Mouse (Mus musculus): Measurements from ENCODE around the gene Gm13889. TPM values are rescaled to one million over a fixed set of nuclear protein-coding genes. Genes with fewer than 3 reads are reported as not detected.

Gm13889 gene
- 48.1 and 49.8 TPM in 2 replicates for polyA plus RNA-seq (2012; rRNA removed)

- DNase-seq (ENCODE audit: low spot score) = peak; percentile 49
Observed at GRCm38 (mm10) chr2:93956908-93957784, at the start of gene Gm13889. Gm13889 (minus strand) TSS chr2:93957201.

GRCm38 (mm10) chr2:94002331-94002730, 45.3 kb upstream of the Gm13889 start:
- peak; percentile 72 for DNase-seq (ENCODE audit: low spot score)

- no peak for DNase-seq (ENCODE audit: low spot score)
Observed at GRCm38 (mm10) chr2:94001918-94002317, 44.9 kb upstream of the Gm13889 start.

GRCm38 (mm10) chr2:94001411-94001810, 44.4 kb upstream of the Gm13889 start:
- no peak for DNase-seq (ENCODE audit: low spot score)

- no peak for DNase-seq (ENCODE audit: low spot score)
Observed at GRCm38 (mm10) chr2:93996254-93996653, 39.3 kb upstream of the Gm13889 start, which contains the start of gene Gm27027. Gm27027 (minus strand) TSS chr2:93996354.

GRCm38 (mm10) chr2:93992810-93993209, 35.8 kb upstream of the Gm13889 start:
- no peak for DNase-seq (ENCODE audit: low spot score)

GRCm38 (mm10) chr2:93992259-93992658, 35.3 kb upstream of the Gm13889 start:
- no peak for DNase-seq (ENCODE audit: low spot score)

- DNase-seq (ENCODE audit: low spot score) = no peak
Observed at GRCm38 (mm10) chr2:93991336-93991735, 34.3 kb upstream of the Gm13889 start.

- DNase-seq (ENCODE audit: low spot score) = no peak
Observed at GRCm38 (mm10) chr2:93988440-93988839, 31.4 kb upstream of the Gm13889 start.

- no peak for DNase-seq (ENCODE audit: low spot score)
Observed at GRCm38 (mm10) chr2:93982457-93983235, 25.6 kb upstream of the Gm13889 start.

- no peak for DNase-seq (ENCODE audit: low spot score)
Observed at GRCm38 (mm10) chr2:93979249-93980120, 22.5 kb upstream of the Gm13889 start.

- DNase-seq (ENCODE audit: low spot score) = peak; percentile 30
Observed at GRCm38 (mm10) chr2:93976436-93977252, 19.6 kb upstream of the Gm13889 start.

GRCm38 (mm10) chr2:93975526-93976435, 18.8 kb upstream of the Gm13889 start:
- no peak for DNase-seq (ENCODE audit: low spot score)

GRCm38 (mm10) chr2:93975041-93975440, 18.0 kb upstream of the Gm13889 start:
- DNase-seq (ENCODE audit: low spot score) = no peak

GRCm38 (mm10) chr2:93971647-93972046, 14.6 kb upstream of the Gm13889 start:
- no peak for DNase-seq (ENCODE audit: low spot score)

- no peak for DNase-seq (ENCODE audit: low spot score)
Observed at GRCm38 (mm10) chr2:93964494-93965160, 7.6 kb upstream of the Gm13889 start.

GRCm38 (mm10) chr2:93963802-93964201, 6.8 kb upstream of the Gm13889 start:
- DNase-seq (ENCODE audit: low spot score) = no peak

GRCm38 (mm10) chr2:93961716-93962115, 4.7 kb upstream of the Gm13889 start:
- DNase-seq (ENCODE audit: low spot score) = no peak

GRCm38 (mm10) chr2:93959346-93959745, 2.3 kb upstream of the Gm13889 start:
- DNase-seq (ENCODE audit: low spot score) = no peak

Measured in urinary bladder, adult 2 months (tissue).